Mouse (Mus musculus) frontal cortex, postnatal 10 days (tissue): ENCODE results near the gene Capn1.

ENCODE experiments used
- DNase-seq, 2 experiments: peaks; one replicate each; pipeline ENCODE4 v3.0.0; 2022; ENCODE audit warnings: low spot score in 2 of 2, mixed read lengths in 1 of 2

The Capn1 gene

DNA sequence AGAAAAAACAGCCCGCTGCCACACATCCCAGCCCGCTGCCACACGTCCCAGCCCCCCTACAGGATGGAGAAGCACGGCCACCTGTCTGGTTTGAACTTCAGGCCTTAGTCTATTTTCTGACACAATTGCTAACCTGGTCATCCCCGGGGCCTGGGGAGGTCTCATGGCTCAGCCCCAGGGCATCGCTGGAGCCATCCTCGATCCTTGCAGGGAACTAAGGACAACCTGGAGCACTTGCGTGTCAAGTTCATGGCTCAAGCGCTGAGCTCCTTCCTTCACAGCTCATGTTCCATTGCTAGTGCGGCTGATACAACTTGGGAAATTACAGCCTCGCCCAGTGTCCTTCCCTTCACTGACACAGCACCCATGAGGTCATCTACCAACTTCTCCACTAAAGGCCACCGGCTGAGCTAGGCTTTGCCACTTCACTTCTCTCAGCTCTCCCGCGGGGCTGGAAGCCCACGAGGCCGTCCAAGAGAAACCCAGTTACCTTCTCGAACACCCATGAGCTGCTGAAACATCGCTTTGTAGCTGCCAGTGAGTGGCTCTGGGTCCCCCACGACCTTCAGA is 62.4 kb downstream of the Capn1 start:
- no peak for DNase-seq

DNA sequence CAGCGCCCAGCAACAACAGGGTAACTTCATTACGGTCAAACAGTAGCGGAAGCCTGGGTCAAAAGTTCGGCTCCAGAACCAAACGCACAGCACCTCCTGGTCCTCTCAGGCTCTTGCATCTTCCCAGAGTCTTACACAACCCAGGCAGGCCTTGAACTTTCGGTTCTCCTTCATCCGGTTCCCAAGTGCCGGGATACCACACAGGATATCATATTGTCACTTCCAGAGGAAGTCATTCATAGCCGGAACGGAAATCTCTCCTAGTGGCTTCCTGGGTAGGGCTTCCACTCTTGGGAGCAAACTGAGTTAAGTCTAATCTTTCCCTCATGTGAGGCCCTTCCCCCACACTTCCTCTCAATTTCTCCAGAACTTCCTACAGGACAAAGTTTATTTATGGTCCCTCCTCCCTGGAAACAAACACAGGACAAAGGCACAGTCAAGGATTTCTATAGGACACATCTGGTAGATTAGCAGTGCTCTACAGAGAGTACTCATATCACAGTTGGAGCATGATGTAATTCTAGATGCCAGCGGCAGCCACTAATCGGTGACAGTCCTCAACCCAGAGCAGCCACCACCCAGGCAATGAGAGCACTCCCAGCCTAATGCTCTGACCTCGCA is 63.5 kb downstream of the Capn1 start:
- no peak for DNase-seq

DNA sequence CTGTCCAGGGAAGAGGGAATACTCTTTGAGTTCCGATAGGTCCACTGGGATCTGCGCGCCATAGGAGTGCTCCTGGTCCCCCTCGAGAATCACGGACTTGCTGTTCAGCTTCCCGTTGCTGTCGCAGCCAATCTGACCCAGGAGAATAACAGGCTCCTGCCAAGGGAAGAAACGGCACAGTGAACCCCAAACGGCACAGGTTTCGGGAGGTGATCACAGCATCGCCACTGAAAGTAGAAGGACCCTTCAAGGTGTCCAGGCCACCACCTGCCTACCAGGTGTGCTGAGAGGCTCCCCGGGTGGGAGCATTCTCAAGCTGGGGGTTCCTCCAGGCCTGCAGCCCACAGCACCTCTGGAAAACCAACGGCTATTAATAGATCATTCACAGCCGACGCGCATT is 64.1 kb downstream of the Capn1 start:
- no peak for DNase-seq

DNA sequence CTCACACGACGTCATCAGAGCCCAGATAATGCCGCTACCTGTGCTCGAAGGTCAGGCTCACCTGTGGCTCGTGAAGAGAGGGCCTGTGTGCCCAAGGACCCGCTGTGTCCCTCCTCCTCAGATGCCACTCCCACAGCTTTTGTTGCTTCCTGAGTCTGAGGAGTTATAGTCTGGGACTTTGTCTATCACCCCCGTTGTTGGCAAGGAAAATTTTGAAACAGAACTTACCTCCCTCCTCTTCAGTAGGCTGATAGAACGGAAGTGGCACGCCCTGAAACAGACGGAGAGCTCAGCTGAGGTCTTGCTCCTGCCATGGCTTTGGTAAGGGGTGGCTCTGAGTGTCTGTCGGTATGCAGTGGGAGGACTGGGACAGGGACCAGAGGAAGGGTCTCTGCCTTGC is 65.5 kb downstream of the Capn1 start:
- DNase-seq = no peak

DNA sequence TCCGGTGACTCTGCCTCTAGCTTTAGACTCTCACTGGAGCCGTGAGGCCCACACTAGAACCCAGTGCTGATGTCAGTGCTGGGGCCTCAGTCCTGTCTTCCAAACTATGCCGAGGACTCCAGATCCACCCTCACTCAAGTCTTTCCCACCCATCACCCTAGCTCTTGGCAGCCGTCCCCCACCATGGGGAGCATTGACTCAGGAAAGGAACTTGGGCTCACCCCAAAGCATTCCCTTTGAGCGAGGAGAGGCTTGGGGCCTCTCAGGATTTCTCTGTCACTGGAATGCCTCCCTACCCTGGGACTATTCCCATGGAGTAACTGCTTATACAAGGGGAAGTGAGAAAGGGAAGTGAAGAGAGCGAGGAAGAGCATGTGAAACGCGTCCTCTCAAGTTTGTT is 69.8 kb downstream of the Capn1 start:
- DNase-seq = no peak

GRCm38 (mm10) chr19:5945027-5945426 is 70.7 kb downstream of the Capn1 start:
- no peak for DNase-seq

- DNase-seq = no peak
Observed at GRCm38 (mm10) chr19:5944145-5944544, 71.6 kb downstream of the Capn1 start.

DNA sequence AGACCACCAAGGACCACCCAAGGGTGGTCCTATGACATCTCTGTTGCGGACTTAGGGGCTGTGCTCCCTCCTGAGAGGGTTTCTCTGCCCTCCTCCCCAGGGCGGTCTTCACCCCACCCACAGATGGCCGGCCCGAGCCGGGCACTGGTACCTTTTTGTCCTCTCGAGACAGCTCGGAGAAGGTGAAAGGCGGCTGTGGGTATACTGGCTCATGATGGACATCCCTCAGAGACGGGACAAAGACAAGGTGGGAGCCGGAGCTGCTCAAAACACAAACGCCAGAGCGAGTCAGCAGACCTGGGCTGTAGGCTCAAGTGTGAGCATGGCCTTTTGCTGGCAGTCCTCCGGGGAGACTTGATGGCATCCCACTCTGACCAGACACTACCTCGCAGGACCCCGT is 72.3 kb downstream of the Capn1 start:
- no peak for DNase-seq

DNA sequence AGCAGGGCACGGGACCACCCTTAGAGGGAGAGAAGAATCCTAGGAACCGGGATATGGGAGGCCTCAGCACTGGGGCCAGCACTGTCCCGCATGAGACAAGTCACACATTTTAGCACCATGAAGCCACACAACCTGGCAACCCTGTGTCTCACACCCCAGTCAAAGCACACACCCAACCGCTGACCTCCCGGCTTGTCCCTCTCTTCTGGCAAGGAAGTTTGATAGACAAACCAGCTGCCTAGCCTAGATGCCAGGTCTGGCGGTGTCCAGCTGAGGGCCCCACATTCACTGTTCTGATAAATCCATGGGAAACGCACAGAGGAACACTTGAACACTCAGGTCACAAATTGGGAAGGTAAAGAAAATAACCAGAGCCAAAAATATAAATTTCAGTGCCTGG is 73.1 kb downstream of the Capn1 start:
- no peak for DNase-seq

GRCm38 (mm10) chr19:5940656-5941055 is 75.0 kb downstream of the Capn1 start:
- DNase-seq = no peak

DNA sequence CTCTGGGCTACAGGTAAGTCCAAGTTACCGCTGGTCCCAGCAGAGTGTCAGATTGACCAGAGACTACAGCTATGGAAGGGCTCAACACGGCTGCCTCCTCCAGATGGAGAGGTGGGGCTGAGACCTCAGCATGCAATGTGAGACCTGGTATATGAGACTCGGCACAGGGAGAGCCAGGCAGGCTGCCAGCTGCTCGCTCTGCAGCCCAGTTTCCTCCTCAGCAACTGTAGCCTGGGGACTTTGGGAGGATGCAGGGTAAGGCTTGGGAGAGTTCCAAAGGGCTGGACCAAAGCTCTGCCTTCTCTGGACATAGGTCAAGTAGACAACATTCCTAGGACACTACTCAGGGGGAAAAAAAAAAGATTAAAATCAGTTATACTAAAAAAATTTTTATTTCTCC is 75.5 kb downstream of the Capn1 start:
- DNase-seq = peak in 1 of 2 experiments; percentile 27

- DNase-seq = no peak
Observed at GRCm38 (mm10) chr19:5939715-5940114, 76.0 kb downstream of the Capn1 start.
